Mouse (Mus musculus) G1E (cell line): ENCODE measurements around the gene Tdgf1.

Experiments
- CTCF ChIP-seq: IDR thresholded peaks from 2 replicates; pipeline ENCODE4 v1.5.1; 2012; ENCODE audit warnings: low read depth, low read length, inconsistent platforms, mixed read lengths
- GATA1 ChIP-seq: IDR thresholded peaks from 2 replicates; pipeline ENCODE4 v1.6.1; 2012; ENCODE audit warnings: borderline replicate concordance, low read length, inconsistent platforms, mixed read lengths
- POLR2AphosphoS5 ChIP-seq: IDR thresholded peaks from 2 replicates; pipeline ENCODE4 v1.6.1; 2012; ENCODE audit warnings: low read depth, low read length, inconsistent platforms; ENCODE audit not compliant: insufficient replicate concordance
- TAL1 ChIP-seq: conservative IDR thresholded peaks from 2 replicates; pipeline ENCODE4 v1.6.1; 2012; ENCODE audit warnings: low read depth, low read length, inconsistent platforms, mixed read lengths

- TF ChIP-seq GATA1 (no peak), CTCF (no peak), POLR2AphosphoS5 (no peak), TAL1 (no peak)
These were observed 53.4 kb downstream of the Tdgf1 start for GRCm38 (mm10) chr9:110892552-110892951.
